Mouse (Mus musculus) heart, adult 18-20 months (tissue): ENCODE measurements at regions not wholly inside any gene's neighbourhood (a gene's known extent, or its start where the extent isn't known, plus 50 kb on each side); places are given as distances from the start of the nearest gene placed in this dataset.
A peak's percentile ranks its signal among the peaks of the same experiment; 100 is the strongest.

ENCODE experiments used
- DNase-seq, 2 experiments: peaks; one replicate each; pipeline ENCODE4 v3.0.0; 2021 to 2022; ENCODE audit warnings: mixed read lengths in 1 of 2

- peak in 1 of 2 experiments; percentile 1 for DNase-seq
Measured at GRCm38 (mm10) chrX:77190863-77191262, 319.9 kb upstream of the Tbl1x start.

- DNase-seq = peak; percentile 7 to 9
Measured at GRCm38 (mm10) chrX:77208726-77209125, 302.1 kb upstream of the Tbl1x start.

- no peak for DNase-seq
Measured at GRCm38 (mm10) chrX:77219355-77219754, 291.5 kb upstream of the Tbl1x start.
